Mouse (Mus musculus) stomach, postnatal 0 days (tissue): ENCODE measurements around the gene Stat6.

Source experiments
- CTCF ChIP-seq: IDR thresholded peaks from 2 replicates; pipeline ENCODE4 v1.5.1; 2016; ENCODE audit warnings: antibody characterized with exemption, low read depth, mild to moderate bottlenecking, moderate library complexity
- EP300 ChIP-seq: optimal IDR thresholded peaks from 2 replicates; pipeline ENCODE3; 2016; ENCODE audit warnings: antibody characterized with exemption

DNA sequence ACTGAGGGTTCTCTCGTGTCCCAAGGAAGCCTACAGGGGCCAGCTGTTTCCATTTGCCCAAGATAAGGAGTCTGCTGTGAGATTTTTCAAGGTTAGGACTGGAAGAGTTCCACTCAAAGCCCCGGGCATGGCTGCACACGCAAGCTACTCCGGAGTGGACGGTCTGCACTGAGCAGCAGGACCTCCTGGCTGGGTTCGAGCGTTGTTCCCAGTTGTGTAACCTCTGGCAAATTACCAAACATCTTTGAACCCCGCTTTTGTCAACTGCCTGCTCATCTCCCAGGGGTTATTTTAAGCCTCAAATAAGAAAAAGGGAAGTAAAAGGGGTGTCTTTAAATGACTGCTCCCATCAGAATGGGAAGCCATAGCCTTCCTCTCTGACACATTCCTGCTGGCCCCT lies 48.4 kb upstream of the Stat6 start:
- TF ChIP-seq CTCF: no peak
- TF ChIP-seq EP300: no peak
